ENCODE assay signal across 8 mouse cellular contexts in genomic region chr2:33736722-33737121, GRCm38 (mm10).
A peak's percentile ranks its signal among the peaks of the same experiment; 100 is the strongest.
DNase-seq lines count a peak whose midpoint lies in the region; ATAC-seq and TF ChIP-seq lines count a peak whose summit lies in the region.

No protein-coding gene starts in this region.

- no peak overlapping the region for H3K4me2 ChIP-seq in forebrain, embryonic 12.5 days
- H3K4me2 ChIP-seq in liver, postnatal 0 days (ENCODE audit: low read depth, low read length): no peak overlapping the region
- no peak overlapping the region for H3K4me2 ChIP-seq in neural tube, embryonic 13.5 days

- peak; percentile 89 for TF ChIP-seq CTCF in kidney, adult 2 months (conservative IDR thresholded peaks at IDR 0.05; ENCODE audit: insufficient read depth, insufficient read length, low read depth, low read length)
- peak; percentile 86 for TF ChIP-seq CTCF in liver, postnatal 0 days (IDR thresholded peaks at IDR 0.05; ENCODE audit: low read depth)

- TF ChIP-seq EP300 in liver, postnatal 0 days (IDR thresholded peaks at IDR 0.05; ENCODE audit: low read depth): no peak

- H3K9ac ChIP-seq in forebrain, embryonic 12.5 days: no peak overlapping the region
- no peak overlapping the region for H3K9ac ChIP-seq in liver, postnatal 0 days (replicated peaks)
- no peak overlapping the region for H3K9ac ChIP-seq in neural tube, embryonic 13.5 days

- no peak overlapping the region for H3K27ac ChIP-seq in forebrain, embryonic 12.5 days
- no peak overlapping the region for H3K27ac ChIP-seq in kidney, adult 2 months (ENCODE audit: insufficient read depth, low read depth, low read length)
- H3K27ac ChIP-seq in liver, postnatal 0 days (ENCODE audit: low read depth): no peak overlapping the region
- H3K27ac ChIP-seq in neural tube, embryonic 13.5 days (replicated peaks): no peak overlapping the region; the same call in 1 of the 2 replicates

- peak; percentile 16 to 52 for DNase-seq in urinary bladder, adult 18-20 months (ENCODE audit: low spot score in 2 of 2)
- DNase-seq in urinary bladder, adult 2 months (ENCODE audit: low spot score): no peak
- peak; percentile 53 for DNase-seq in c-Kit-positive CD71-positive TER-119-negative erythroid progenitor cells, embryonic 14.5 days (ENCODE audit: low read depth)
- DNase-seq in kidney, adult 2 months: peak; percentile 67
- peak; percentile 69 for DNase-seq in liver, postnatal 0 days
- peak; percentile 68 for DNase-seq in thymus, postnatal 0 days (ENCODE audit: low spot score)

- TF ChIP-seq POLR2A in kidney, adult 2 months (IDR thresholded peaks at IDR 0.05; ENCODE audit: low read depth, low read length): no peak

- ATAC-seq in forebrain, embryonic 12.5 days (ENCODE audit: low FRiP score): peak; percentile 44
- no peak for ATAC-seq in liver, postnatal 0 days
- ATAC-seq in neural tube, embryonic 13.5 days (ENCODE audit: low read depth): 0 out of 2 replicates have a peak, but pooled peaks have one; percentile 12

- H3K9me3 ChIP-seq in forebrain, embryonic 12.5 days: no peaks in the 10 kb centered on the region
- no peaks in the 10 kb centered on the region for H3K9me3 ChIP-seq in liver, postnatal 0 days (ENCODE audit: low read length)
- H3K9me3 ChIP-seq in neural tube, embryonic 13.5 days: no peaks in the 10 kb centered on the region

- H3K27me3 ChIP-seq in forebrain, embryonic 12.5 days: peaks cover 6% of the 10 kb centered on the region; the same call in 1 of the 2 replicates
- H3K27me3 ChIP-seq in kidney, adult 2 months (replicated peaks; ENCODE audit: control insufficient read depth, insufficient read depth, low read length): no peaks in the 10 kb centered on the region
- H3K27me3 ChIP-seq in liver, postnatal 0 days (ENCODE audit: insufficient read depth, low read length): no peaks in the 10 kb centered on the region
- no peaks in the 10 kb centered on the region for H3K27me3 ChIP-seq in neural tube, embryonic 13.5 days

- H3K36me3 ChIP-seq in forebrain, embryonic 12.5 days (replicated peaks): peaks cover 32% of the 10 kb centered on the region
- no peaks in the 10 kb centered on the region for H3K36me3 ChIP-seq in kidney, adult 2 months (ENCODE audit: control insufficient read depth, insufficient read depth, low read length)
- 0 out of 2 replicates have a peak, but pooled peaks cover 2% of the 10 kb centered on the region for H3K36me3 ChIP-seq in liver, postnatal 0 days (replicated peaks; ENCODE audit: insufficient read depth, low read length)
- H3K36me3 ChIP-seq in neural tube, embryonic 13.5 days: peaks cover 27% of the 10 kb centered on the region

- no peak overlapping the region for H3K4me3 ChIP-seq in forebrain, embryonic 12.5 days (replicated peaks)
- H3K4me3 ChIP-seq in kidney, adult 2 months (ENCODE audit: insufficient read depth, low read depth, low read length): no peak overlapping the region
- no peak overlapping the region for H3K4me3 ChIP-seq in liver, postnatal 0 days (ENCODE audit: low read depth, low read length)
- H3K4me3 ChIP-seq in neural tube, embryonic 13.5 days: no peak overlapping the region

- peaks cover 8% of the 10 kb centered on the region; the same call in 1 of the 2 replicates for H3K4me1 ChIP-seq in forebrain, embryonic 12.5 days
- no peaks in the 10 kb centered on the region for H3K4me1 ChIP-seq in kidney, adult 2 months (ENCODE audit: control insufficient read depth, insufficient read depth, low read length)
- H3K4me1 ChIP-seq in liver, postnatal 0 days (ENCODE audit: insufficient read depth): no peaks in the 10 kb centered on the region
- H3K4me1 ChIP-seq in neural tube, embryonic 13.5 days (replicated peaks): peaks cover 13% of the 10 kb centered on the region

- 4% methylated on average over 2 of the region's 2 CpGs for WGBS in forebrain, embryonic 12.5 days
- WGBS in kidney, adult 2 months: 7% methylated on average over 2 of the region's 2 CpGs
- WGBS in liver, postnatal 0 days (ENCODE audit: insufficient replicate concordance): 7% methylated on average over 2 of the region's 2 CpGs
- WGBS in neural tube, embryonic 13.5 days: 8% methylated on average over 2 of the region's 2 CpGs
